Mouse (Mus musculus): ENCODE data around the gene Prss54. TPM values are rescaled to one million over a fixed set of nuclear protein-coding genes. Genes with fewer than 3 reads are reported as not detected.
A peak's percentile ranks its signal among the peaks of the same experiment; 100 is the strongest.
"Not testable (repeated sequence)": the region's sequence is repeated elsewhere in the genome, so short reads cannot be mapped to it uniquely, and the experiment has no call there.

Gene Prss54
- not detected in 2 replicates for polyA plus RNA-seq (2014; fragmentation: Nextera tagmentation; extraction: Ambion mirVana)

DNA sequence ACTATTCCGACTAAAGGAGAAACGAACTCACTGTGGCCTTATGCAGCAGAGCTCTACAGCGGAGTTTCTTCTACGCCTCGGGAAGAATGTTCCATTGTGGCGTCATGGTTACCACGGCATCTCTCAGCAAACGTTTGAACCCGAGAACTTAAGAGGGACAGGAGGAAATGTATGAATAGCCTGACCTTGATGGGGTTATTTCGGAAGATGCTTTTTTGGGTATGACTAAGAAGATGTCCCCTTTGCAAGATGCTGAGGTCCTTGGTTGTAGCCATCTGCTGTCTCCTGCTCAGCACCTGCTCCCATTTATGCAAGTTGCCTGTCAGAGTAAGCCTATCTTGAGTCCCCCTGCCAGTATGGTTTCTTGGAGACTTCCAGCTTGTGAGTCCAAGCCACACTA, at the start of gene Prss54:
Gene Prss54, minus strand, starts transcription at position 101 of the 400 bp plus-strand sequence.
- H3K4me2 ChIP-seq (ENCODE audit: low read depth, low read length), result no peak within 1 kb of the TSS
- no peak for DNase-seq (ENCODE audit: low spot score)
- H3K9ac ChIP-seq (ENCODE audit: low read depth, low read length), result no peak within 1 kb of the TSS
- no peak within 1 kb of the TSS for H3K27ac ChIP-seq (replicated peaks; ENCODE audit: low read depth, low read length)
- H3K36me3 ChIP-seq (ENCODE audit: control insufficient read depth, insufficient read depth, low read length), result no peaks in the 10 kb centered on the region
- H3K27me3 ChIP-seq (replicated peaks; ENCODE audit: control insufficient read depth, insufficient read depth, low read length), result no peaks in the 10 kb centered on the region
- H3K4me1 ChIP-seq (ENCODE audit: control insufficient read depth, insufficient read depth, low read length), result no peaks in the 10 kb centered on the region
- H3K4me3 ChIP-seq (ENCODE audit: low read depth, low read length), result no peak within 1 kb of the TSS
- no peak for ATAC-seq (ENCODE audit: low read depth)
- 0 out of 2 replicates have a peak, but pooled peaks cover 2% of the 10 kb centered on the region for H3K9me3 ChIP-seq (ENCODE audit: control insufficient read depth, low read length)
- WGBS, result 86% methylated on average over 10 of the region's 10 CpGs

DNA sequence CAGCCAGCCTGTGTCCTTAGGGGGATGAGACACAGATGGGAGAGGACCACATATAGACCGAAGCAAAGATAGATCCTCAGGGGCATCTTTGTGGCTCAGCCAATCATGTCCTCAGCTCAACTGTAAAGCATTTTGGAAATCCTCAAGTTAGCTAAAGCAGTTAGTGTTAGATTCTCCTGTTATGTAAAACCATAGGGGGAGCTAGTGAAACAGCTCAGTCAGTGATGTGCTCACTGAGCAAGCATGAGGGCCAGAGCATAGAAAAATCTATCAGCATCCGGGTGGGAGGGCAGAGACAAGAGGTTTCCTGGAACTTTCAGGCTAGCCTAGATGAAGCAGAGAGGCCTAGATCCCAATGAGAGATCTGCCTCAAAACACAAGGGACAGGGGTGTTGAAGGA, 48.7 kb upstream of the Prss54 start:
- Histone ChIP-seq H3K36me3 (ENCODE audit: control insufficient read depth, insufficient read depth, low read length) (no peaks in the 10 kb centered on the region), H3K9me3 (ENCODE audit: control insufficient read depth, low read length) (no peaks in the 10 kb centered on the region), H3K4me2 (ENCODE audit: low read depth, low read length) (no peak overlapping the region), H3K27me3 (replicated peaks; ENCODE audit: control insufficient read depth, insufficient read depth, low read length) (no peaks in the 10 kb centered on the region), H3K9ac (ENCODE audit: low read depth, low read length) (no peak overlapping the region), H3K4me1 (ENCODE audit: control insufficient read depth, insufficient read depth, low read length) (no peaks in the 10 kb centered on the region), H3K27ac (replicated peaks; ENCODE audit: low read depth, low read length) (no peak overlapping the region), H3K4me3 (ENCODE audit: low read depth, low read length) (no peak overlapping the region)
- DNase-seq (ENCODE audit: low spot score), result no peak
- ATAC-seq (ENCODE audit: low read depth), result no peak
- WGBS, result 79% methylated on average over 2 of the region's 2 CpGs

DNA sequence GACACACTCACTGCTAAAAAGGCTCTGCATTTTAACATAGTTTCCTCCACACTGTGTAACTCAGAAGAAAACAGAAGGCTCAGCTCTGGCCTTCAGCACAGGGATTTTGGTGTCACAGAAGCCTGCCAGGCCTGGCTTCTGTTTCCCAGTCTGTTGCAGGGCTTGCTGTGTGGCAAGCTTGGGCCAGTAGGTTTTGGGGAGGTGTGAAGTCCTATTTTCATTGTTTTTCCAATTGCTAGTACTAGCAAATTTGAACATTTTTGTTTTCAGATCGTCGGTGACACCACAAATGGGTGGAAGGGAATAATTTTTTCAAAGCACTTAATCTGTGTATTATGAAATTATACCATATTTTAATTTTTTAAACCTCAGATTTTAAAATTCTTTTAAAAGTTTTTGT, 43.9 kb upstream of the Prss54 start:
- H3K9me3 ChIP-seq (ENCODE audit: control insufficient read depth, low read length), result no peaks in the 10 kb centered on the region
- no peaks in the 10 kb centered on the region for H3K27me3 ChIP-seq (replicated peaks; ENCODE audit: control insufficient read depth, insufficient read depth, low read length)
- H3K27ac ChIP-seq (replicated peaks; ENCODE audit: low read depth, low read length), result no peak overlapping the region
- 87% methylated on average over 2 of the region's 2 CpGs for WGBS
- H3K9ac ChIP-seq (ENCODE audit: low read depth, low read length), result no peak overlapping the region
- DNase-seq (ENCODE audit: low spot score) (no peak), ATAC-seq (ENCODE audit: low read depth) (no peak)
- H3K4me1 ChIP-seq (ENCODE audit: control insufficient read depth, insufficient read depth, low read length), result no peaks in the 10 kb centered on the region
- H3K4me2 ChIP-seq (ENCODE audit: low read depth, low read length), result no peak overlapping the region
- no peaks in the 10 kb centered on the region for H3K36me3 ChIP-seq (ENCODE audit: control insufficient read depth, insufficient read depth, low read length)
- H3K4me3 ChIP-seq (ENCODE audit: low read depth, low read length), result no peak overlapping the region

DNA sequence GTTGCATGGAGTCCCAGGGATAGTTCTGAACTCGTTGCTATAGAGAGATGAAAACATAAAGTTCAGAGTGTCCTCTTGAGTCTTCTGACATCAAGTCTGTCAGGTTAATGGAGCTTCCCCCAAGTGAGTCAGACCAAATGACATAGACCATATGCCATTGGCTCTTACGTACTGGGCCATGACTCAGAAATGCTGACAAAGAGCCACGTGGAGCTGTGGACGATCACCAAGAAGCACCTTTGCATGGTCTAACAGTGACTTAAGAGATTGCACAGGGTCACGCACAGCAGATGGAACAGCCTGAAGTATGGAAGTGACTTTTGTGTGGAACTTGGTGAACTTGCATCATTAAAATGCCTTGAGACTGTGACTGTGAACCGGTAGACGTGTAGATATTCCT, 40.2 kb upstream of the Prss54 start:
- H3K4me3 ChIP-seq (ENCODE audit: low read depth, low read length), result no peak overlapping the region
- H3K9me3 ChIP-seq (ENCODE audit: control insufficient read depth, low read length), result no peaks in the 10 kb centered on the region
- no peak overlapping the region for H3K9ac ChIP-seq (ENCODE audit: low read depth, low read length)
- ATAC-seq (ENCODE audit: low read depth) (no peak), DNase-seq (ENCODE audit: low spot score) (no peak)
- H3K36me3 ChIP-seq (ENCODE audit: control insufficient read depth, insufficient read depth, low read length), result no peaks in the 10 kb centered on the region
- no peak overlapping the region for H3K4me2 ChIP-seq (ENCODE audit: low read depth, low read length)
- 91% methylated on average over 7 of the region's 7 CpGs for WGBS
- no peaks in the 10 kb centered on the region for H3K4me1 ChIP-seq (ENCODE audit: control insufficient read depth, insufficient read depth, low read length)
- no peak overlapping the region for H3K27ac ChIP-seq (replicated peaks; ENCODE audit: low read depth, low read length)
- no peaks in the 10 kb centered on the region for H3K27me3 ChIP-seq (replicated peaks; ENCODE audit: control insufficient read depth, insufficient read depth, low read length)

DNA sequence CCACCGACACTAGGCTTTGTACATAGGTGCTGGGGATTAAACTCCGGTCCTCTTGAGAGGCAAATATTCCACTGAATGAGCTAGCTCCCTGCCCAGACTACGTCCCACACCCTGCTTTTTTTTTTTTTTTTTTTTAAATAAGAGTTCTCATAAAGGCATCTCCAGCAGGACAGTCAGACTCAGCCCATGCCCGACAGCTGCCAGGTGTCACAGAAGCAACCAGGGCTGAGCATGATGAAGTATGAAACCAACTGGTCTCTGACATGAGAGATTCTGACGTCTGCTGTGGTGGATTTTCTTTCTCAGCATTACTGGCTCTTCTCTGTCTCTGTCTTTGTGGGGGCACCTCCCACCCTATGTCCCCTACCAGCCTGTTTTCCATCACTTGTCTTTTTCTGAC, 35.6 kb upstream of the Prss54 start:
- H3K36me3 ChIP-seq (ENCODE audit: control insufficient read depth, insufficient read depth, low read length), result no peaks in the 10 kb centered on the region
- ATAC-seq (ENCODE audit: low read depth), result peak; percentile 65; the same call in 1 of the 2 replicates
- WGBS, result 53% methylated on average over 5 of the region's 5 CpGs
- H3K9me3 ChIP-seq (ENCODE audit: control insufficient read depth, low read length), result no peaks in the 10 kb centered on the region
- 0 out of 2 replicates have a peak overlapping the region, but pooled peaks have one; percentile 34 for H3K9ac ChIP-seq (ENCODE audit: low read depth, low read length)
- peak; percentile 41 for DNase-seq (ENCODE audit: low spot score)
- no peaks in the 10 kb centered on the region for H3K27me3 ChIP-seq (replicated peaks; ENCODE audit: control insufficient read depth, insufficient read depth, low read length)
- H3K4me3 ChIP-seq (ENCODE audit: low read depth, low read length), result no peak overlapping the region
- no peaks in the 10 kb centered on the region for H3K4me1 ChIP-seq (ENCODE audit: control insufficient read depth, insufficient read depth, low read length)
- H3K4me2 ChIP-seq (ENCODE audit: low read depth, low read length), result no peak overlapping the region
- H3K27ac ChIP-seq (replicated peaks; ENCODE audit: low read depth, low read length), result no peak overlapping the region

DNA sequence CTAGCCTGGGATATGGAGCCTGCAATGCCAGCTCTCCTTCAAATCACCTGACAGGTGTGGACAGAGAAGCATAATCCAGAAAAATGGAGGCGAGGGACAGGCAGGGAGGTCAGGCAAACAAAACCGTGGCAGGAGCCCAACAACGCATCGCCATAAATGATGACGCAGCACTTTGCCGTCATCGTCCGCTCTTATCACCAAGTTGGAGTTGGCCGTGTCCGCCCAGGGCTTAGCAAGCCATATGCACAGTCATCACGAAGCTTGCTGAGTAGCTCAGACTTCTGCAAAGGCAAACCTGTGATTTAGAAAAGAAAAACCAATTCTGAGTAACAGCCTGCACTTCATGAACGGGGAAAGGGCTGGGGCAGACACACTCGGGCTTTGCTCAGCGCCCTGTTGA, 34.6 kb upstream of the Prss54 start:
- no peaks in the 10 kb centered on the region for H3K4me1 ChIP-seq (ENCODE audit: control insufficient read depth, insufficient read depth, low read length)
- H3K4me3 ChIP-seq (ENCODE audit: low read depth, low read length), result no peak overlapping the region
- no peak for ATAC-seq (ENCODE audit: low read depth)
- DNase-seq (ENCODE audit: low spot score), result no peak
- H3K4me2 ChIP-seq (ENCODE audit: low read depth, low read length), result no peak overlapping the region
- H3K27ac ChIP-seq (replicated peaks; ENCODE audit: low read depth, low read length), result no peak overlapping the region
- 83% methylated on average over 14 of the region's 14 CpGs for WGBS
- no peaks in the 10 kb centered on the region for H3K9me3 ChIP-seq (ENCODE audit: control insufficient read depth, low read length)
- no peaks in the 10 kb centered on the region for H3K27me3 ChIP-seq (replicated peaks; ENCODE audit: control insufficient read depth, insufficient read depth, low read length)
- no peak overlapping the region for H3K9ac ChIP-seq (ENCODE audit: low read depth, low read length)
- no peaks in the 10 kb centered on the region for H3K36me3 ChIP-seq (ENCODE audit: control insufficient read depth, insufficient read depth, low read length)

DNA sequence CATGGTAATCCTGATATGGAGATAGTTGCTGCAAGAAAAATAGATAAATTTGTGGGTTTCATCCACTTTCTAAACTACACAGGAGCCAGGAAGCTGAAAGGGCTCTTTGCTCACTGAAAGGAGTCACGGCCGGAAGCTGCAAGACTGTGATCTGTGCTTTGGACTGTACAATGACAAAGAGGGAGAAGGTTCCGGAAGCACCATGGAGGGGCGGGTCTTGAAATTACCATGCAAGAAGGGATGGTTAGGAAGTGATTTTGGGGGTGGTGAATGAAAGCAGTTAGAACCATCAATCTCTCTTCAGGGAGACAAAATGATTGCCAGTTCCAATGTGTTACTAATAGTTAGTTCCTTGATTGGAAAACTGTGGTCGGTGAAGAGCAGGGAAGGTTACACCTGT, 33.3 kb upstream of the Prss54 start:
- Histone ChIP-seq H3K9ac (ENCODE audit: low read depth, low read length) (no peak overlapping the region), H3K36me3 (ENCODE audit: control insufficient read depth, insufficient read depth, low read length) (no peaks in the 10 kb centered on the region), H3K27me3 (replicated peaks; ENCODE audit: control insufficient read depth, insufficient read depth, low read length) (no peaks in the 10 kb centered on the region), H3K4me1 (ENCODE audit: control insufficient read depth, insufficient read depth, low read length) (no peaks in the 10 kb centered on the region), H3K27ac (replicated peaks; ENCODE audit: low read depth, low read length) (no peak overlapping the region), H3K9me3 (ENCODE audit: control insufficient read depth, low read length) (no peaks in the 10 kb centered on the region), H3K4me3 (ENCODE audit: low read depth, low read length) (no peak overlapping the region), H3K4me2 (ENCODE audit: low read depth, low read length) (no peak overlapping the region)
- DNase-seq (ENCODE audit: low spot score) (no peak), ATAC-seq (ENCODE audit: low read depth) (no peak)
- 72% methylated on average over 5 of the region's 5 CpGs for WGBS

DNA sequence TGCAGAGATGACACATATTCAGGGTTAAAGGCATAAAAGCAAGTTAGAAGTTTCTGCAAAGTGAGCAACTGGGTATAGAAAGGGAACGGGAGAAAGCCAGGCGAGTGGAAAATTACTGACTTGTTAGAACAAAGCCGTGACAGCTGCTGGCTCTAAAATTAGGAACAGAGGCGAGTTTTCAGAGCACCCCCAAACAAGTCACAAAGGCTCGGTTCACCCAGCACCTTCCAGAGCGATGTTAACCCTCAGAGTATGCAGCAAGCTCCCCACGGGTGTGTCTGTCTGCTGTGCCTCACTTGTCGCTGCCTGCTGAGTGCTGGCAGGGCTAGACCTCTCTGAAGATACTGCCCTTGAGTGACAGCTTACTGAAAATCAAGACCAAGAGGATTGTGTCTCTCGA, 31.1 kb upstream of the Prss54 start:
- H3K9me3 ChIP-seq (ENCODE audit: control insufficient read depth, low read length), result no peaks in the 10 kb centered on the region
- H3K4me1 ChIP-seq (ENCODE audit: control insufficient read depth, insufficient read depth, low read length), result no peaks in the 10 kb centered on the region
- no peaks in the 10 kb centered on the region for H3K27me3 ChIP-seq (replicated peaks; ENCODE audit: control insufficient read depth, insufficient read depth, low read length)
- H3K36me3 ChIP-seq (ENCODE audit: control insufficient read depth, insufficient read depth, low read length), result no peaks in the 10 kb centered on the region
- H3K4me2 ChIP-seq (ENCODE audit: low read depth, low read length), result no peak overlapping the region
- DNase-seq (ENCODE audit: low spot score) (peak; percentile 45), ATAC-seq (ENCODE audit: low read depth) (peak; percentile 57)
- no peak overlapping the region for H3K9ac ChIP-seq (ENCODE audit: low read depth, low read length)
- 0 out of 2 replicates have a peak overlapping the region, but pooled peaks have one; percentile 28 for H3K27ac ChIP-seq (replicated peaks; ENCODE audit: low read depth, low read length)
- 35% methylated on average over 9 of the region's 9 CpGs for WGBS
- H3K4me3 ChIP-seq (ENCODE audit: low read depth, low read length), result no peak overlapping the region

DNA sequence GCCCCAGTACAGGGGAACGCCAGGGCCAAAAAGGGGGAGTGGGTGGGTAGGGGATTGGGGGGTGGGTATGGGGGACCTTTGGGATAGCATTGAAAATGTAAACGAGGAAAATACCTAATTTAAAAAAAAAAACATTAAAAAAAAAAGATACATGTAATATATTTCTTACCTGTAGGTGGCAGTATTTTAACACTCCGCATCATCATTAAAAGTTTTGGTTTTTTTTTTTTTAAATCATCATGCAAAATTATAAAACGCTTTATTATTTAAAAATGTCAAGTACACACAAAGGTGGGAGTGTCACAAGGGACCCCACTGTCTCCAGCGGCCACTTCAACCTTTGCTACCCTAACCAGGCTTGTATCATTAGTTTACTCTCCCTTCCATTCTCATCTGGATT, 30.4 kb upstream of the Prss54 start:
- not testable (repeated sequence) for H3K27me3 ChIP-seq (replicated peaks; ENCODE audit: control insufficient read depth, insufficient read depth, low read length); H3K4me3 ChIP-seq (ENCODE audit: low read depth, low read length); H3K9ac ChIP-seq (ENCODE audit: low read depth, low read length); H3K9me3 ChIP-seq (ENCODE audit: control insufficient read depth, low read length); H3K4me2 ChIP-seq (ENCODE audit: low read depth, low read length); DNase-seq (ENCODE audit: low spot score); H3K36me3 ChIP-seq (ENCODE audit: control insufficient read depth, insufficient read depth, low read length); ATAC-seq (ENCODE audit: low read depth); H3K27ac ChIP-seq (replicated peaks; ENCODE audit: low read depth, low read length); H3K4me1 ChIP-seq (ENCODE audit: control insufficient read depth, insufficient read depth, low read length)
- 22% methylated on average over 4 of the region's 5 CpGs for WGBS

Measured in embryonic facial prominence, embryonic 14.5 days (tissue).